Mouse (Mus musculus) left cerebral cortex, adult 8-10 months (tissue): ENCODE measurements around the gene Tardbp. TPM values are rescaled to one million over a fixed set of nuclear protein-coding genes. Genes with fewer than 3 reads are reported as not detected.

Source experiments
- DNase-seq, 2 experiments: peaks; one replicate each; pipeline ENCODE4 v3.0.0; 2022; ENCODE audit warnings: low spot score in 2 of 2
- total RNA-seq, 4 experiments: library from RNA; stranded (reverse); gene quantifications; 2 replicates each; pipeline ENCODE4 v1.2.4; 2022

Gene Tardbp
- total RNA-seq = 100 to 1,000 TPM; 182 to 208 (median 193) TPM

- peak; percentile 83 to 92 for DNase-seq
These were observed at the start of gene Tardbp for GRCm38 (mm10) chr4:148626623-148627185. TSS of gene Tardbp (minus strand) at chr4:148627019.

GRCm38 (mm10) chr4:148676188-148676960 is 49.6 kb upstream of the Tardbp start:
- no peak for DNase-seq

GRCm38 (mm10) chr4:148675043-148675442 is 48.2 kb upstream of the Tardbp start:
- no peak for DNase-seq

GRCm38 (mm10) chr4:148671230-148671947 is 44.6 kb upstream of the Tardbp start:
- DNase-seq = no peak

- DNase-seq = no peak
These were observed 40.4 kb upstream of the Tardbp start for GRCm38 (mm10) chr4:148667006-148667755.

- no peak for DNase-seq
These were observed 37.2 kb upstream of the Tardbp start for GRCm38 (mm10) chr4:148664021-148664420.

GRCm38 (mm10) chr4:148663326-148663725 is 36.5 kb upstream of the Tardbp start:
- DNase-seq = no peak

- DNase-seq = peak in 1 of 2 experiments; percentile 64
These were observed 35.5 kb upstream of the Tardbp start for GRCm38 (mm10) chr4:148662168-148662965.

GRCm38 (mm10) chr4:148660174-148660573 is 33.4 kb upstream of the Tardbp start:
- no peak for DNase-seq

- DNase-seq = no peak
These were observed 31.0 kb upstream of the Tardbp start for GRCm38 (mm10) chr4:148657776-148658175.

GRCm38 (mm10) chr4:148656691-148657258 is 30.0 kb upstream of the Tardbp start:
- DNase-seq = no peak

- no peak for DNase-seq
These were observed 28.0 kb upstream of the Tardbp start for GRCm38 (mm10) chr4:148654701-148655398.

GRCm38 (mm10) chr4:148651045-148651444 is 24.2 kb upstream of the Tardbp start:
- no peak for DNase-seq

- DNase-seq = no peak
These were observed 22.5 kb upstream of the Tardbp start for GRCm38 (mm10) chr4:148649309-148649708.

- peak in 1 of 2 experiments; percentile 50 for DNase-seq
These were observed 19.8 kb upstream of the Tardbp start for GRCm38 (mm10) chr4:148646616-148647015.

GRCm38 (mm10) chr4:148644926-148645325 is 18.1 kb upstream of the Tardbp start:
- no peak for DNase-seq

- peak in 1 of 2 experiments; percentile 28 for DNase-seq
These were observed 17.3 kb upstream of the Tardbp start for GRCm38 (mm10) chr4:148644157-148644511.

GRCm38 (mm10) chr4:148643291-148644156 is 16.7 kb upstream of the Tardbp start, which contains the start of gene Gm572:
TSS of gene Gm572 (plus strand) at chr4:148643317.
- DNase-seq = no peak

- no peak for DNase-seq
These were observed 14.3 kb upstream of the Tardbp start for GRCm38 (mm10) chr4:148641121-148641520.
